Comparison of ENCODE assay signal across 10 mouse cellular contexts in the genomic region with DNA sequence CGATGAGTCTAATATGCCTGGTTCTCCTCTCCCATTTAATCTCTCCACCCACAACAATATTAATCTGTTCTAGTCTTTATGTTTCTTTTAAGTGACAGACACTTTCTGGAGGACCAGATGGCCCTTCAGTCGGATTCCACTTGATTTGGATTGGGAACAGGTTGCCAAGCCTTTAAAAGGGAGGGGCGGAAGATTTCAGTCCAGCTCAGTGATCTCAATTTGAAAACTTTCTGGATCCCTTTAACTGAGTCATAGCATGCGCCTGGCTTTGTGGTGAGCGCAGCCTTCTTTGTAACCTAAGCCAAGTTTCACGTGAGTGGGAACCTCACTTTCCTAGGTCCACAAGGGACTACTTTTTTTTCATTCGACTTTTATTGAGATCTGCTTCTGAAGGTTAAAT. TPM values are rescaled to one million over a fixed set of nuclear protein-coding genes. Genes with fewer than 3 reads are reported as not detected.
A peak's percentile ranks its signal among the peaks of the same experiment; 100 is the strongest.
DNase-seq lines count a peak whose midpoint lies in the region; ATAC-seq lines count a peak whose summit lies in the region.
"Had no signal": no experiment of that assay in that cellular context is flagged by ENCODE, and none has a peak within 500 bp of the region (broad histone marks: within the 10 kb centered on the region; RNA-seq: fewer than 3 reads in every experiment).

No protein-coding gene starts in this region.

- H3K4me1 ChIP-seq in neural tube, embryonic 15.5 days, result peaks cover 41% of the 10 kb centered on the region

- intact Hi-C loops in left cerebral cortex, postnatal 4 days (cut with DNase I), result no loop called here

- H3K9ac ChIP-seq in neural tube, embryonic 15.5 days (replicated peaks), result no peak overlapping the region
- H3K9ac ChIP-seq: liver, postnatal 0 days had no signal

- H3K27ac ChIP-seq in neural tube, embryonic 15.5 days (replicated peaks), result peak overlapping the region; percentile 61
- H3K27ac ChIP-seq: kidney, postnatal 0 days had no signal

- H3K27me3 ChIP-seq in neural tube, embryonic 15.5 days (replicated peaks), result no peaks in the 10 kb centered on the region

- H3K9me3 ChIP-seq in neural tube, embryonic 15.5 days (replicated peaks), result no peaks in the 10 kb centered on the region

- no peaks in the 10 kb centered on the region for H3K36me3 ChIP-seq in neural tube, embryonic 15.5 days

- no peak overlapping the region for H3K4me3 ChIP-seq in neural tube, embryonic 15.5 days (replicated peaks)

- 54% methylated on average over 7 of the region's 7 CpGs for WGBS in neural tube, embryonic 15.5 days

- no peak overlapping the region for H3K4me2 ChIP-seq in neural tube, embryonic 15.5 days

- DNase-seq in gastrocnemius, adult 18-20 months (ENCODE audit: low spot score), result peak; percentile 33
- no peak for DNase-seq in gastrocnemius, postnatal 10 days
- DNase-seq in left cerebral cortex, postnatal 4 days, result peak; percentile 29
- DNase-seq in left cerebral cortex, adult 11 months (ENCODE audit: low spot score), result no peak
- DNase-seq in cerebellum, postnatal 14 days, result peak; percentile 18 to 64
- no peak for DNase-seq in T-cell, adult 2 months (ENCODE audit: low spot score)
- DNase-seq: liver, postnatal 0 days; thymus, postnatal 36 days had no signal

- no peak for ATAC-seq in neural tube, embryonic 15.5 days (ENCODE audit: low FRiP score)
- ATAC-seq: liver, postnatal 0 days had no signal

RNA-seq across cellular contexts. Expression of a gene that starts 5.0 kb away (rescaled TPM):
- total RNA-seq in gastrocnemius, adult 18-20 months (2021), result 100 to 1,000 TPM; 111 to 119 TPM
- 100 to 1,000 TPM; 166 to 172 TPM for total RNA-seq in gastrocnemius, postnatal 10 days (2021)
- total RNA-seq in left cerebral cortex, postnatal 4 days (2021), result 100 to 1,000 TPM; 203 to 223 TPM
- polyA plus RNA-seq in neural tube, embryonic 15.5 days (2015; fragmentation: Nextera tagmentation; extraction: Ambion mirVana), result 62.0 and 63.7 TPM in 2 replicates

Comparison
In these comparisons a context has a peak if more than half of its experiments do, and no peak if none do; other contexts are left out.
1. DNase-seq: peak in gastrocnemius, adult 18-20 months (single experiment), left cerebral cortex, postnatal 4 days (single experiment) and cerebellum, postnatal 14 days (2 of 2); none in gastrocnemius, postnatal 10 days (single experiment), left cerebral cortex, adult 11 months (single experiment) and T-cell, adult 2 months (single experiment).